Mouse (Mus musculus): ENCODE measurements around the gene Ccdc159. TPM values are rescaled to one million over a fixed set of nuclear protein-coding genes. Genes with fewer than 3 reads are reported as not detected.

Ccdc159 gene
- polyA plus RNA-seq (2015; fragmentation: Nextera tagmentation; extraction: Ambion mirVana): 2.6 and 3.5 TPM in 2 replicates

- Histone ChIP-seq H3K4me2 (ENCODE audit: low read depth, low read length) (peak within 1 kb of the TSS; percentile 48), H3K27me3 (replicated peaks; ENCODE audit: control insufficient read depth, insufficient read depth, low read length) (no peaks in the 10 kb centered on the region), H3K4me3 (ENCODE audit: low read length) (peak within 1 kb of the TSS; percentile 67), H3K36me3 (ENCODE audit: control insufficient read depth, insufficient read depth, low read length) (peaks cover 3% of the 10 kb centered on the region; the same call in 1 of the 2 replicates), H3K9me3 (ENCODE audit: control insufficient read depth, low read length) (no peaks in the 10 kb centered on the region), H3K4me1 (ENCODE audit: control insufficient read depth, insufficient read depth, low read length) (peaks cover 8% of the 10 kb centered on the region), H3K27ac (ENCODE audit: low read length) (peak within 1 kb of the TSS; percentile 67), H3K9ac (ENCODE audit: low read depth, low read length) (peak within 1 kb of the TSS; percentile 78)
- WGBS: under 1% methylated on average over 28 of the region's 28 CpGs
- peak; percentile 97 for ATAC-seq
These were observed at the start of gene Ccdc159, which contains the start of gene Tmem205 for GRCm38 (mm10) chr9:21927208-21927753. Gene Ccdc159, plus strand, starts transcription at chr9:21927471. Gene Tmem205, minus strand, starts transcription at chr9:21927556.

- H3K4me3 ChIP-seq (ENCODE audit: low read length): no peak overlapping the region
- H3K4me1 ChIP-seq (ENCODE audit: control insufficient read depth, insufficient read depth, low read length): no peaks in the 10 kb centered on the region
- H3K9ac ChIP-seq (ENCODE audit: low read depth, low read length): no peak overlapping the region
- H3K4me2 ChIP-seq (ENCODE audit: low read depth, low read length): no peak overlapping the region
- no peaks in the 10 kb centered on the region for H3K27me3 ChIP-seq (replicated peaks; ENCODE audit: control insufficient read depth, insufficient read depth, low read length)
- no peak overlapping the region for H3K27ac ChIP-seq (ENCODE audit: low read length)
- no peaks in the 10 kb centered on the region for H3K9me3 ChIP-seq (ENCODE audit: control insufficient read depth, low read length)
- no peak for ATAC-seq
- 63% methylated on average over 3 of the region's 3 CpGs for WGBS
- no peaks in the 10 kb centered on the region for H3K36me3 ChIP-seq (ENCODE audit: control insufficient read depth, insufficient read depth, low read length)
These were observed 38.0 kb upstream of the Ccdc159 start for GRCm38 (mm10) chr9:21889229-21889628.

- Histone ChIP-seq H3K36me3 (ENCODE audit: control insufficient read depth, insufficient read depth, low read length) (no peaks in the 10 kb centered on the region), H3K27me3 (replicated peaks; ENCODE audit: control insufficient read depth, insufficient read depth, low read length) (no peaks in the 10 kb centered on the region), H3K27ac (ENCODE audit: low read length) (no peak overlapping the region), H3K4me3 (ENCODE audit: low read length) (peak overlapping the region; percentile 50), H3K9ac (ENCODE audit: low read depth, low read length) (no peak overlapping the region), H3K9me3 (ENCODE audit: control insufficient read depth, low read length) (no peaks in the 10 kb centered on the region), H3K4me1 (ENCODE audit: control insufficient read depth, insufficient read depth, low read length) (no peaks in the 10 kb centered on the region), H3K4me2 (ENCODE audit: low read depth, low read length) (peak overlapping the region; percentile 55)
- ATAC-seq: peak; percentile 88
- 13% methylated on average over 10 of the region's 10 CpGs for WGBS
These were observed 25.9 kb upstream of the Ccdc159 start for GRCm38 (mm10) chr9:21901223-21901820.

GRCm38 (mm10) chr9:21904031-21904430 is 23.2 kb upstream of the Ccdc159 start:
- Histone ChIP-seq H3K4me2 (ENCODE audit: low read depth, low read length) (no peak overlapping the region), H3K27me3 (replicated peaks; ENCODE audit: control insufficient read depth, insufficient read depth, low read length) (no peaks in the 10 kb centered on the region), H3K27ac (ENCODE audit: low read length) (no peak overlapping the region), H3K4me1 (ENCODE audit: control insufficient read depth, insufficient read depth, low read length) (no peaks in the 10 kb centered on the region), H3K36me3 (ENCODE audit: control insufficient read depth, insufficient read depth, low read length) (no peaks in the 10 kb centered on the region), H3K4me3 (ENCODE audit: low read length) (no peak overlapping the region), H3K9ac (ENCODE audit: low read depth, low read length) (no peak overlapping the region), H3K9me3 (ENCODE audit: control insufficient read depth, low read length) (no peaks in the 10 kb centered on the region)
- no peak for ATAC-seq
- WGBS: 84% methylated on average over 4 of the region's 4 CpGs

GRCm38 (mm10) chr9:21908216-21908615 is 19.1 kb upstream of the Ccdc159 start:
- ATAC-seq: no peak
- Histone ChIP-seq H3K36me3 (ENCODE audit: control insufficient read depth, insufficient read depth, low read length) (0 out of 2 replicates have a peak, but pooled peaks cover 2% of the 10 kb centered on the region), H3K4me3 (ENCODE audit: low read length) (no peak overlapping the region), H3K9me3 (ENCODE audit: control insufficient read depth, low read length) (no peaks in the 10 kb centered on the region), H3K27me3 (replicated peaks; ENCODE audit: control insufficient read depth, insufficient read depth, low read length) (no peaks in the 10 kb centered on the region), H3K27ac (ENCODE audit: low read length) (no peak overlapping the region), H3K4me1 (ENCODE audit: control insufficient read depth, insufficient read depth, low read length) (no peaks in the 10 kb centered on the region), H3K9ac (ENCODE audit: low read depth, low read length) (no peak overlapping the region), H3K4me2 (ENCODE audit: low read depth, low read length) (no peak overlapping the region)
- WGBS: 73% methylated on average over 11 of the region's 11 CpGs

- Histone ChIP-seq H3K4me2 (ENCODE audit: low read depth, low read length) (no peak overlapping the region), H3K4me1 (ENCODE audit: control insufficient read depth, insufficient read depth, low read length) (no peaks in the 10 kb centered on the region), H3K36me3 (ENCODE audit: control insufficient read depth, insufficient read depth, low read length) (0 out of 2 replicates have a peak, but pooled peaks cover 2% of the 10 kb centered on the region), H3K27ac (ENCODE audit: low read length) (no peak overlapping the region), H3K9me3 (ENCODE audit: control insufficient read depth, low read length) (no peaks in the 10 kb centered on the region), H3K4me3 (ENCODE audit: low read length) (no peak overlapping the region), H3K9ac (ENCODE audit: low read depth, low read length) (no peak overlapping the region), H3K27me3 (replicated peaks; ENCODE audit: control insufficient read depth, insufficient read depth, low read length) (no peaks in the 10 kb centered on the region)
- WGBS: 78% methylated on average over 10 of the region's 10 CpGs
- no peak for ATAC-seq
These were observed 17.6 kb upstream of the Ccdc159 start for GRCm38 (mm10) chr9:21909474-21910223.

- Histone ChIP-seq H3K4me2 (ENCODE audit: low read depth, low read length) (peak overlapping the region; percentile 97), H3K4me3 (ENCODE audit: low read length) (peak overlapping the region; percentile 81), H3K27me3 (replicated peaks; ENCODE audit: control insufficient read depth, insufficient read depth, low read length) (no peaks in the 10 kb centered on the region), H3K27ac (ENCODE audit: low read length) (peak overlapping the region; percentile 77), H3K36me3 (ENCODE audit: control insufficient read depth, insufficient read depth, low read length) (0 out of 2 replicates have a peak, but pooled peaks cover 2% of the 10 kb centered on the region), H3K9me3 (ENCODE audit: control insufficient read depth, low read length) (no peaks in the 10 kb centered on the region), H3K4me1 (ENCODE audit: control insufficient read depth, insufficient read depth, low read length) (peaks cover 9% of the 10 kb centered on the region; the same call in 1 of the 2 replicates), H3K9ac (ENCODE audit: low read depth, low read length) (peak overlapping the region; percentile 81)
- WGBS: 45% methylated on average over 3 of the region's 3 CpGs
- peak; percentile 51 for ATAC-seq
These were observed 10.3 kb upstream of the Ccdc159 start for GRCm38 (mm10) chr9:21916851-21917492.

- peak overlapping the region; percentile 77 for H3K27ac ChIP-seq (ENCODE audit: low read length)
- peak; percentile 58 for ATAC-seq
- WGBS: 2% methylated on average over 35 of the region's 35 CpGs
These were observed 9.7 kb upstream of the Ccdc159 start for GRCm38 (mm10) chr9:21917493-21918034.

More at GRCm38 (mm10) chr9:21917493-21918034, 9.7 kb upstream of the Ccdc159 start:
- Histone ChIP-seq H3K27me3 (replicated peaks; ENCODE audit: control insufficient read depth, insufficient read depth, low read length) (no peaks in the 10 kb centered on the region), H3K9ac (ENCODE audit: low read depth, low read length) (peak overlapping the region; percentile 81), H3K9me3 (ENCODE audit: control insufficient read depth, low read length) (no peaks in the 10 kb centered on the region), H3K4me2 (ENCODE audit: low read depth, low read length) (peak overlapping the region; percentile 97), H3K36me3 (ENCODE audit: control insufficient read depth, insufficient read depth, low read length) (0 out of 2 replicates have a peak, but pooled peaks cover 2% of the 10 kb centered on the region), H3K4me1 (ENCODE audit: control insufficient read depth, insufficient read depth, low read length) (peaks cover 9% of the 10 kb centered on the region; the same call in 1 of the 2 replicates), H3K4me3 (ENCODE audit: low read length) (peak overlapping the region; percentile 81)

Data from intestine, embryonic 16.5 days (tissue).